Mouse (Mus musculus): ENCODE data around the gene Dnal4. TPM values are rescaled to one million over a fixed set of nuclear protein-coding genes. Genes with fewer than 3 reads are reported as not detected.

The Dnal4 gene
- polyA plus RNA-seq, 1 experiment from 2014 or later: 51.2 TPM

DNA sequence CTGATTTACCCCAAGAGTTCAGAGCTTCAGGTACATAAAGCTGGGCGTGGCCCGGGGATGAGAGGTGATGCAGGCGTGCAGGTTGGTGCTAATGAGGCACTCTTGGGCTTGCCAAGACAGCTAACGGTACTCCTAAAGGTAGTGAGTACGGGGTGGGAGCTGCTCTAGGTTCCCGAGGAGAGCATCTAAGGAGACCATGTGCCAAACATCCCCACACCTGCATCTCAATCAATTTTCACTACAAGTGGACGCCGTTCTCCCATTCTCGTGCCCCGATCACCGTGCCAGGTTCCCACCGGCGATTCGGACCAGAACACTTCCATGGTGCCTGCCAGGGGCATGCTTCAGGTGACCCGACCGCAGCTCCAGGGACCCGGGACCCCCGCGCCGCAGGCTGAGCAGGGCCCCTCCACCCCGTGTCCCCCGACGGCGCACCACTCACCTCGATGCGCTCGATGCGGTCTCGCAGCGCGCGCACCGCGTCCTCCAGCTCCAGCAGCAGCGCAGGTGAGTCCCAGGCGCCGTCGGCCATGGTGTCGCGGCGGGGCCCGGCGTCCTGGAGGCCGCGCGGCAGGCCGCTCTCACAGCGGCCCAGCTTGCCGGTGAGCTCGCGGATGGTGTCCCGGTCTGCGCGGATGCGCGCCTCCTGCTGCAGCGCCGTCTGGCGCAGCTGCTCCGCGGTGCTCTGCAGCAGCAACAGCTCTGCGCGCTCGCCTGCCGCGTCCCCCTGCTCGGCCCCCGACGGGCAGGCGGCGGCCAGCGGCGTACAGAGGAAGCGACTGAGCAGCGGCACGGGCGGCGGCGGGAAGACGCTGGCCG is 26.1 kb upstream of the Dnal4 start:
- Histone ChIP-seq H3K36me3 (ENCODE audit: control insufficient read depth, insufficient read depth, low read length) (no peaks in the 10 kb centered on the region), H3K4me2 (ENCODE audit: low read depth, low read length) (peak overlapping the region; percentile 94), H3K9ac (ENCODE audit: low read length) (peak overlapping the region; percentile 76), H3K4me1 (ENCODE audit: control insufficient read depth, insufficient read depth, low read length) (peaks cover 6% of the 10 kb centered on the region), H3K9me3 (replicated peaks; ENCODE audit: control insufficient read depth, low read length) (no peaks in the 10 kb centered on the region), H3K27me3 (ENCODE audit: control insufficient read depth, insufficient read depth, low read length) (peaks cover 40% of the 10 kb centered on the region), H3K27ac (ENCODE audit: low read length) (no peak overlapping the region), H3K4me3 (replicated peaks; ENCODE audit: low read length) (peak overlapping the region; percentile 66)
- 5% methylated on average over 81 of the region's 81 CpGs for WGBS
- peak; percentile 41 for ATAC-seq (ENCODE audit: insufficient read depth, low FRiP score)

DNA sequence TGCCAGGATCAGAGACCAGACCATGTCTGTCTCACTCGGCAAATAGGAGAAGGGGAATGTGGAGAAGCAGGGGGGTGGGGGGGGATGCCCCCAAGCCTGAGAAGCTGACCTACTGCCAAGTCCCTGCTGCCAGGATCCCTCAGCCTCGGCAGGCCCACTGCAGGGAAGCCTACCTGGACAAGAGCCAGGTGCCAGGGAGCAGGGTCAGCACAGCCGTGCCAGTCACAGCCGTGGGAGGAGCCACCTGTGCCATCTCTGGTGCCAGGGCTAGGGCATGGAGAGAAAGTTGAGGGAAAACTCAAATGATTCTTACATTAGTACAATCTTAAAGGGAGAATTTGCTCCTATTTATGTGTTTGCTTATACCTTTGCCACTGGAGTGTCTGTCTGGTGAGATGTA is 24.7 kb upstream of the Dnal4 start:
- Histone ChIP-seq H3K36me3 (ENCODE audit: control insufficient read depth, insufficient read depth, low read length) (no peaks in the 10 kb centered on the region), H3K4me1 (ENCODE audit: control insufficient read depth, insufficient read depth, low read length) (peaks cover 6% of the 10 kb centered on the region), H3K4me3 (replicated peaks; ENCODE audit: low read length) (no peak overlapping the region), H3K27ac (ENCODE audit: low read length) (no peak overlapping the region), H3K27me3 (ENCODE audit: control insufficient read depth, insufficient read depth, low read length) (peaks cover 40% of the 10 kb centered on the region), H3K9me3 (replicated peaks; ENCODE audit: control insufficient read depth, low read length) (no peaks in the 10 kb centered on the region), H3K9ac (ENCODE audit: low read length) (no peak overlapping the region), H3K4me2 (ENCODE audit: low read depth, low read length) (no peak overlapping the region)
- 46% methylated on average over 4 of the region's 4 CpGs for WGBS
- no peak for ATAC-seq (ENCODE audit: insufficient read depth, low FRiP score)

DNA sequence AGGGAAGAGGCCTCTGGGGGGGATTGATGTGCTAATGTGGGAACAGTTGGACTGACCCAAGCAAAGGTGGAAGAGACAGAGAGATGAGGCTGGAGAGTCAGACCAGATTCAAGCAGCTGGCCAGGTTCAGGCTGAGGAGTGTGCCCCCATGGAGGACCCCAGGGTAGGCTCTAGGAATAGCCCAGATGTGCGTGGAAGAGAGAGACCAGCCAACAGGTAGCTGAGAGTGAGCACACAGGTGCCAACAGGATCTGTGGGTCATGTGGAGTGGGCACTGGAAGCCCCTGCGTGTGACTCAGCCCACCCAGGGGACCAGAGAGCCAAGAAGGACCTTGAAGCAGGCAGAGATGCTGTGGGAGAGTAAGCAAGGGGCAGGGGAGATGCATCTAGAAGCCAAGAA is 24.0 kb upstream of the Dnal4 start:
- Histone ChIP-seq H3K4me1 (ENCODE audit: control insufficient read depth, insufficient read depth, low read length) (peaks cover 6% of the 10 kb centered on the region), H3K9me3 (replicated peaks; ENCODE audit: control insufficient read depth, low read length) (no peaks in the 10 kb centered on the region), H3K4me3 (replicated peaks; ENCODE audit: low read length) (no peak overlapping the region), H3K27ac (ENCODE audit: low read length) (no peak overlapping the region), H3K4me2 (ENCODE audit: low read depth, low read length) (no peak overlapping the region), H3K9ac (ENCODE audit: low read length) (no peak overlapping the region), H3K27me3 (ENCODE audit: control insufficient read depth, insufficient read depth, low read length) (peaks cover 40% of the 10 kb centered on the region), H3K36me3 (ENCODE audit: control insufficient read depth, insufficient read depth, low read length) (no peaks in the 10 kb centered on the region)
- WGBS: 66% methylated on average over 2 of the region's 2 CpGs
- no peak for ATAC-seq (ENCODE audit: insufficient read depth, low FRiP score)

GRCm38 (mm10) chr15:79800701-79801100 is 23.1 kb upstream of the Dnal4 start:
- H3K4me2 ChIP-seq (ENCODE audit: low read depth, low read length): no peak overlapping the region
- WGBS: 64% methylated on average over 11 of the region's 11 CpGs
- H3K4me1 ChIP-seq (ENCODE audit: control insufficient read depth, insufficient read depth, low read length): peaks cover 6% of the 10 kb centered on the region
- no peaks in the 10 kb centered on the region for H3K36me3 ChIP-seq (ENCODE audit: control insufficient read depth, insufficient read depth, low read length)
- H3K9ac ChIP-seq (ENCODE audit: low read length): no peak overlapping the region
- H3K4me3 ChIP-seq (replicated peaks; ENCODE audit: low read length): no peak overlapping the region
- no peak for ATAC-seq (ENCODE audit: insufficient read depth, low FRiP score)
- H3K9me3 ChIP-seq (replicated peaks; ENCODE audit: control insufficient read depth, low read length): no peaks in the 10 kb centered on the region
- peaks cover 32% of the 10 kb centered on the region for H3K27me3 ChIP-seq (ENCODE audit: control insufficient read depth, insufficient read depth, low read length)
- H3K27ac ChIP-seq (ENCODE audit: low read length): no peak overlapping the region

GRCm38 (mm10) chr15:79798591-79798990 is 20.9 kb upstream of the Dnal4 start:
- no peaks in the 10 kb centered on the region for H3K36me3 ChIP-seq (ENCODE audit: control insufficient read depth, insufficient read depth, low read length)
- H3K27me3 ChIP-seq (ENCODE audit: control insufficient read depth, insufficient read depth, low read length): peaks cover 19% of the 10 kb centered on the region
- no peak overlapping the region for H3K9ac ChIP-seq (ENCODE audit: low read length)
- H3K4me3 ChIP-seq (replicated peaks; ENCODE audit: low read length): no peak overlapping the region
- H3K27ac ChIP-seq (ENCODE audit: low read length): no peak overlapping the region
- peaks cover 4% of the 10 kb centered on the region for H3K4me1 ChIP-seq (ENCODE audit: control insufficient read depth, insufficient read depth, low read length)
- 87% methylated on average over 10 of the region's 10 CpGs for WGBS
- no peaks in the 10 kb centered on the region for H3K9me3 ChIP-seq (replicated peaks; ENCODE audit: control insufficient read depth, low read length)
- no peak for ATAC-seq (ENCODE audit: insufficient read depth, low FRiP score)
- no peak overlapping the region for H3K4me2 ChIP-seq (ENCODE audit: low read depth, low read length)

GRCm38 (mm10) chr15:79797680-79798079 is 20.0 kb upstream of the Dnal4 start:
- Histone ChIP-seq H3K9me3 (replicated peaks; ENCODE audit: control insufficient read depth, low read length) (no peaks in the 10 kb centered on the region), H3K36me3 (ENCODE audit: control insufficient read depth, insufficient read depth, low read length) (no peaks in the 10 kb centered on the region), H3K4me1 (ENCODE audit: control insufficient read depth, insufficient read depth, low read length) (no peaks in the 10 kb centered on the region), H3K4me2 (ENCODE audit: low read depth, low read length) (no peak overlapping the region), H3K27ac (ENCODE audit: low read length) (no peak overlapping the region), H3K27me3 (ENCODE audit: control insufficient read depth, insufficient read depth, low read length) (peaks cover 11% of the 10 kb centered on the region), H3K4me3 (replicated peaks; ENCODE audit: low read length) (no peak overlapping the region), H3K9ac (ENCODE audit: low read length) (no peak overlapping the region)
- WGBS: 80% methylated on average over 8 of the region's 8 CpGs
- no peak for ATAC-seq (ENCODE audit: insufficient read depth, low FRiP score)

DNA sequence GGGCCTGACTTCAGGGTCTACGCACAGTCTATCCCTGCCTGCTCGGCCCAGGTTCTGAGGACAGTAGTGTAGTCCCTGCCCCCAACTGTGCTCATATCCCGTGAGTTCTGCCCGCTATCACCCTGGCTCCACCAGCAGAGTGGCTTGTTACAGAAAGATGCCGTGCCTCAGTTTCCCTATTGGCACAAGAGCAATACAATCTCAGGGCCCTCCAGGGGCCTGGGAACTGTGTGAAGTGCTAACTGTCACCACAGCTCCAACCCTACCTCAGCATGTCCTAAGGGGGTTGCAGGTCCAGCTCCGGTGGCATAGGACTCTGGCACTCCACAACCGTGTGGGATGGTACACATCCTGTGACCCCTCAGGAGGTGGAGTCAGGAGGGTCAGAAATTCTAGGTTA is 19.4 kb upstream of the Dnal4 start:
- 81% methylated on average over 7 of the region's 7 CpGs for WGBS
- Histone ChIP-seq H3K27ac (ENCODE audit: low read length) (no peak overlapping the region), H3K9me3 (replicated peaks; ENCODE audit: control insufficient read depth, low read length) (no peaks in the 10 kb centered on the region), H3K4me1 (ENCODE audit: control insufficient read depth, insufficient read depth, low read length) (no peaks in the 10 kb centered on the region), H3K4me3 (replicated peaks; ENCODE audit: low read length) (no peak overlapping the region), H3K4me2 (ENCODE audit: low read depth, low read length) (no peak overlapping the region), H3K27me3 (ENCODE audit: control insufficient read depth, insufficient read depth, low read length) (peaks cover 5% of the 10 kb centered on the region), H3K36me3 (ENCODE audit: control insufficient read depth, insufficient read depth, low read length) (no peaks in the 10 kb centered on the region), H3K9ac (ENCODE audit: low read length) (no peak overlapping the region)
- ATAC-seq (ENCODE audit: insufficient read depth, low FRiP score): no peak

- 77% methylated on average over 12 of the region's 12 CpGs for WGBS
- H3K9ac ChIP-seq (ENCODE audit: low read length): no peak overlapping the region
- no peak overlapping the region for H3K27ac ChIP-seq (ENCODE audit: low read length)
- H3K4me2 ChIP-seq (ENCODE audit: low read depth, low read length): no peak overlapping the region
- H3K4me1 ChIP-seq (ENCODE audit: control insufficient read depth, insufficient read depth, low read length): no peaks in the 10 kb centered on the region
- no peaks in the 10 kb centered on the region for H3K9me3 ChIP-seq (replicated peaks; ENCODE audit: control insufficient read depth, low read length)
- no peak overlapping the region for H3K4me3 ChIP-seq (replicated peaks; ENCODE audit: low read length)
- H3K27me3 ChIP-seq (ENCODE audit: control insufficient read depth, insufficient read depth, low read length): no peaks in the 10 kb centered on the region; the same call in 1 of the 2 replicates
- H3K36me3 ChIP-seq (ENCODE audit: control insufficient read depth, insufficient read depth, low read length): no peaks in the 10 kb centered on the region
- no peak for ATAC-seq (ENCODE audit: insufficient read depth, low FRiP score)
Measured at GRCm38 (mm10) chr15:79796256-79796655, 18.6 kb upstream of the Dnal4 start.

- Histone ChIP-seq H3K27me3 (ENCODE audit: control insufficient read depth, insufficient read depth, low read length) (no peaks in the 10 kb centered on the region; the same call in 1 of the 2 replicates), H3K27ac (ENCODE audit: low read length) (no peak overlapping the region), H3K9me3 (replicated peaks; ENCODE audit: control insufficient read depth, low read length) (no peaks in the 10 kb centered on the region), H3K4me3 (replicated peaks; ENCODE audit: low read length) (no peak overlapping the region), H3K4me2 (ENCODE audit: low read depth, low read length) (no peak overlapping the region), H3K9ac (ENCODE audit: low read length) (no peak overlapping the region), H3K36me3 (ENCODE audit: control insufficient read depth, insufficient read depth, low read length) (no peaks in the 10 kb centered on the region), H3K4me1 (ENCODE audit: control insufficient read depth, insufficient read depth, low read length) (no peaks in the 10 kb centered on the region)
- 17% methylated on average over 20 of the region's 20 CpGs for WGBS
- ATAC-seq (ENCODE audit: insufficient read depth, low FRiP score): no peak
Measured at GRCm38 (mm10) chr15:79794173-79794572, 16.5 kb upstream of the Dnal4 start.

All from stomach, embryonic 16.5 days (tissue).